In genomic region chr10:85927676-85928445, GRCm38 (mm10) we compare ENCODE assay signal across 7 mouse cellular contexts. TPM values are rescaled to one million over a fixed set of nuclear protein-coding genes. Genes with fewer than 3 reads are reported as not detected.
DNase-seq lines count a peak whose midpoint lies in the region; ATAC-seq and TF ChIP-seq lines count a peak whose summit lies in the region.

Ascl4 (plus strand) TSS chr10:85927681.

- TF ChIP-seq POLR2A in thymus, adult 2 months (IDR thresholded peaks at IDR 0.05; ENCODE audit: control insufficient read depth, extremely low read depth, insufficient read depth, low read length, poor library complexity), result no peak

- H3K9me3 ChIP-seq in forebrain, embryonic 15.5 days, result no peaks in the 10 kb centered on the region

- H3K36me3 ChIP-seq in forebrain, embryonic 15.5 days, result no peaks in the 10 kb centered on the region
- no peaks in the 10 kb centered on the region for H3K36me3 ChIP-seq in thymus, adult 2 months (ENCODE audit: control insufficient read depth, insufficient read depth, low read length)

- no peak for TF ChIP-seq CTCF in thymus, adult 2 months (IDR thresholded peaks at IDR 0.05; ENCODE audit: borderline replicate concordance, control insufficient read depth, extremely low read depth, insufficient read depth, low read length, poor library complexity)

- peak within 1 kb of the TSS; percentile 80 for H3K4me2 ChIP-seq in forebrain, embryonic 15.5 days (replicated peaks)

- peaks cover 19% of the 10 kb centered on the region for H3K4me1 ChIP-seq in forebrain, embryonic 15.5 days
- peaks cover 8% of the 10 kb centered on the region for H3K4me1 ChIP-seq in thymus, adult 2 months (replicated peaks; ENCODE audit: control insufficient read depth, insufficient read depth, low read length)

- 2% methylated on average over 23 of the region's 23 CpGs for WGBS in forebrain, embryonic 15.5 days
- WGBS in thymus, adult 2 months, result 1% methylated on average over 23 of the region's 23 CpGs

- no peak; the same call in 1 of the 2 replicates for ATAC-seq in forebrain, embryonic 15.5 days (replicated peaks)

- DNase-seq in right cerebral cortex, adult 18-20 months, result peak; percentile 8
- no peak for DNase-seq in right cerebral cortex, postnatal 14 days
- DNase-seq in brain, adult 2 months (ENCODE audit: low read depth, low spot score), result peak; percentile 51
- DNase-seq in kidney, adult 9 months, result peak; percentile 42
- peak; percentile 4 for DNase-seq in lung, postnatal 14 days
- peak; percentile 27 for DNase-seq in thymus, adult 2 months

- H3K27ac ChIP-seq in forebrain, embryonic 15.5 days (replicated peaks), result no peak within 1 kb of the TSS
- H3K27ac ChIP-seq in thymus, adult 2 months (ENCODE audit: control insufficient read depth, insufficient read depth, low read length), result no peak within 1 kb of the TSS

- H3K9ac ChIP-seq in forebrain, embryonic 15.5 days (replicated peaks), result peak within 1 kb of the TSS; percentile 67

- H3K4me3 ChIP-seq in forebrain, embryonic 15.5 days, result peak within 1 kb of the TSS; percentile 50
- H3K4me3 ChIP-seq in thymus, adult 2 months (ENCODE audit: control insufficient read depth, insufficient read depth, low read length), result peak within 1 kb of the TSS; percentile 41

- H3K27me3 ChIP-seq in forebrain, embryonic 15.5 days, result 0 out of 2 replicates have a peak, but pooled peaks cover 4% of the 10 kb centered on the region
- H3K27me3 ChIP-seq in thymus, adult 2 months (ENCODE audit: control insufficient read depth, insufficient read depth, low read length), result no peaks in the 10 kb centered on the region

RNA-seq across cellular contexts. Expression of gene Ascl4, which starts in this region (rescaled TPM):
- polyA plus RNA-seq in forebrain, embryonic 15.5 days (2015; fragmentation: Nextera tagmentation; extraction: Ambion mirVana), result 0.38 and 0.41 TPM in 2 replicates
- not detected in 2 replicates for polyA plus RNA-seq in thymus, adult 2 months (2012; rRNA removed)

Comparison
In these comparisons a context has a peak if more than half of its experiments do, and no peak if none do; other contexts are left out.
1. Peak in DNase-seq and H3K4me3 ChIP-seq in thymus, adult 2 months; RNA of the gene not detected or under 1 TPM.